Mouse (Mus musculus) effector memory CD4-positive, alpha-beta T cell, adult 5 months (primary cell): ENCODE measurements around the gene Cd300ld3. TPM values are rescaled to one million over a fixed set of nuclear protein-coding genes. Genes with fewer than 3 reads are reported as not detected.

Experiments
- polyA plus RNA-seq: library from polyadenylated mRNA; unstranded; fragments of 100-300 nt; shearing (Covaris generic); gene quantifications from one replicate; pipeline ENCODE4 v1.2.1, GENCODE M21; 2017

The Cd300ld3 gene
- polyA plus RNA-seq, result not detected

GRCm38 (mm10) chr11:115048259-115048658, at the start of gene Cd300ld3:
Cd300ld3 (minus strand) TSS chr11:115048409.

GRCm38 (mm10) chr11:115091362-115091901, 43.2 kb upstream of the Cd300ld3 start, which contains the start of gene Rab37:
Rab37 (plus strand) TSS chr11:115091431.

GRCm38 (mm10) chr11:115062077-115062476, 13.9 kb upstream of the Cd300ld3 start, which contains the start of gene Cd300e:
Cd300e (minus strand) TSS chr11:115062177.

GRCm38 (mm10) chr11:115037669-115038068, 10.5 kb downstream of the Cd300ld3 start, which contains the start of gene Cd300ld5:
Cd300ld5 (minus strand) TSS chr11:115037769.

GRCm38 (mm10) chr11:115026912-115027311, 21.3 kb downstream of the Cd300ld3 start, which contains the start of gene Cd300ld4:
Cd300ld4 (minus strand) TSS chr11:115027012.

GRCm38 (mm10) chr11:115016093-115016492, 32.1 kb downstream of the Cd300ld3 start, which contains the start of gene Cd300ld2:
Cd300ld2 (minus strand) TSS chr11:115016193.

GRCm38 (mm10) chr11:115001474-115002040, 46.7 kb downstream of the Cd300ld3 start, which contains the start of gene Cd300c2:
Cd300c2 (minus strand) TSS chr11:115001880.

Other genes starting within 250 kb of the Cd300ld3 start
- not detected for gene Gpr142, start 249.5 kb downstream of the Cd300ld3 start, polyA plus RNA-seq
- gene Gprc5c, start 197.3 kb downstream of the Cd300ld3 start, polyA plus RNA-seq, result not detected
- 0.07 TPM for gene Cd300a, start 158.4 kb downstream of the Cd300ld3 start, polyA plus RNA-seq
- gene Cd300lb, start 114.0 kb downstream of the Cd300ld3 start, polyA plus RNA-seq, result not detected
- not detected for gene Cd300c, start 79.3 kb downstream of the Cd300ld3 start, polyA plus RNA-seq
- not detected for gene Cd300ld, start 58.5 kb downstream of the Cd300ld3 start, polyA plus RNA-seq
- not detected for gene Cd300c2, start 46.5 kb downstream of the Cd300ld3 start, polyA plus RNA-seq
- gene Cd300ld2, start 32.2 kb downstream of the Cd300ld3 start, polyA plus RNA-seq, result not detected
- not detected for gene Cd300ld4, start 21.4 kb downstream of the Cd300ld3 start, polyA plus RNA-seq
- not detected for gene Cd300ld5, start 10.6 kb downstream of the Cd300ld3 start, polyA plus RNA-seq
- gene Cd300e, start 13.8 kb upstream of the Cd300ld3 start, polyA plus RNA-seq, result not detected
- gene Rab37, start 43.0 kb upstream of the Cd300ld3 start, polyA plus RNA-seq, result 73.7 TPM
- gene Cd300lf, start 85.6 kb upstream of the Cd300ld3 start, polyA plus RNA-seq, result 0.52 TPM
- 179 TPM for gene Slc9a3r1, start 114.9 kb upstream of the Cd300ld3 start, polyA plus RNA-seq
- 11.8 TPM for gene Tmem104, start 139.1 kb upstream of the Cd300ld3 start, polyA plus RNA-seq
- 7.1 TPM for gene Nat9, start 139.4 kb upstream of the Cd300ld3 start, polyA plus RNA-seq
- gene Grin2c, start 218.8 kb upstream of the Cd300ld3 start, polyA plus RNA-seq, result not detected
- 16.6 TPM for gene Fdxr, start 228.6 kb upstream of the Cd300ld3 start, polyA plus RNA-seq
- 0.30 TPM for gene Fads6, start 249.3 kb upstream of the Cd300ld3 start, polyA plus RNA-seq